Mouse (Mus musculus) frontal cortex, postnatal 36 days (tissue): ENCODE results near the gene Chchd10.
"Not testable (repeated sequence)": the region's sequence is repeated elsewhere in the genome, so short reads cannot be mapped to it uniquely, and the experiment has no call there.

Experiments
- DNase-seq, 2 experiments: peaks; one replicate each; pipeline ENCODE4 v3.0.0; 2022; ENCODE audit warnings: low spot score in 2 of 2

The Chchd10 gene

DNA sequence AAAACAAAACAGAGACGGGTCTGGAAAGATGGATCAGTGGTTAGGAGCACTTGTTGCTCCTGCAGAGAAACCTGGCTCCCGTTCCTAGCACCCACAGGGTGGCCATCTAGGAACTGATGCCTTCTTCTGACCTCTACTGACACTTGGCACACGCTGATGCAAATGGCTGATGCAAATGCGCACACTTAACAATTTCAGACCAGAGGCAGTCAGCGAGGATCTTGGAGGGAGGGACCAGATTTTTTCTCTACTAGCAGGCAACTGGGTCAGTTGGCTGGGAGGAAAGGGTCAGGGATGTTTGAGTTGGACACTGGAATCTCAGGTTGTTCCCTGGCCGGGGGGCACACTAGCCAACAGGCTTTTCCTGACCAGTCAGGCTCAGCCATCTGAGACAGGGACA lies at the start of gene Chchd10:
Chchd10 (plus strand) TSS at position 240 of the 400 bp plus-strand sequence.
- DNase-seq: no peak

DNA sequence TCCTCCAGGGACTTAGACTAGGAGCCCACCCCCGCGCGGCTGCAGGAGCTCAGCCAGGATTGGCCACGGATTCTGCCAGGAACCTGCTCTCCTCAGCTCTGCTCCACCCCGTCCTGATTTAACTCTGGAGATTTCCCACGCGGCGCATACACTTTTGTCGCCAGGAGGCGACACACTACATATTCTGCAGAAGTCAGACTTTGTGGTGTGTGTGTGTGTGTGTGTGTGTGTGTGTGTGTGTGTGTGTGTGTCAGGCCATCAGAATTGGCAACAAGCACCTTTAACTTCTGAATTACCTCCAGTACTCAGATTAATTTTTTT lies 49.7 kb upstream of the Chchd10 start:
- peak; percentile 76 to 90 for DNase-seq

DNA sequence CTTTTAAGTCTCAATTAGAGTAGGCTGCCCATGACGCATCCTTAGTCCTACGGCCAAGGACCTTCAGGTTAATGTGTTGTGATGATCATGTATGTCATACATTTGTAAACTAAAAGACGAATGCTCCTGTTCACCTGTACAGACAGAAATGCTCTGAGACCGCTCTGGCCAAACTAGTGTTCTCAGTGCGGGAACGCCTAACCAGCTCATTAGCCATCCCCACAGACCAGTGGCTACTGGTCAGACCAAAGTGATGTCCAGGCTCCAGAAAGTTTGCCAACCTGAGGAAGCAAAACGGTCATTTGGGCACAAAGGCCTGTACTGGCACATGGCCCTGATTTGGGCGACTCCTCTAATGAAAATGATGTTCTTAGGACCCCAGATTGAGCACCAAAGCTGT lies 48.2 kb upstream of the Chchd10 start:
- DNase-seq: no peak

DNA sequence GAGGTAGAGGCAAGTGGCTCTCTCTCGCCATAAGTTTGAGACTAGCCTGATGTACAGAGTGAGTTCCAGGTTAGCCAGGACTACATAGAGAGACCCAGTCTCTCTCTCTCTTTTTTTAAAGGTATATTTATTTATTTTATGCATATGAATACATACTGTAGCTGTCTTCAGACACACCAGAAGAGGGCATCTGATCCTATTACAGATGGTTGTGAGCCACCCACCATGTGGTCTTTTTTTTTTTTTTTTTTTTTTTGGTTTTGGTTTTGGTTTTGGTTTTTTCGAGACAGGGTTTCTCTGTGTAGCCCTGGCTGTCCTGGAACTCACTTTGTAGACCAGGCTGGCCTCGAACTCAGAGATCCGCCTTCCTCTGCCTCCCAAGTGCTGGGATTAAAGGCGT lies 45.4 kb upstream of the Chchd10 start:
- not testable (repeated sequence) for DNase-seq

DNA sequence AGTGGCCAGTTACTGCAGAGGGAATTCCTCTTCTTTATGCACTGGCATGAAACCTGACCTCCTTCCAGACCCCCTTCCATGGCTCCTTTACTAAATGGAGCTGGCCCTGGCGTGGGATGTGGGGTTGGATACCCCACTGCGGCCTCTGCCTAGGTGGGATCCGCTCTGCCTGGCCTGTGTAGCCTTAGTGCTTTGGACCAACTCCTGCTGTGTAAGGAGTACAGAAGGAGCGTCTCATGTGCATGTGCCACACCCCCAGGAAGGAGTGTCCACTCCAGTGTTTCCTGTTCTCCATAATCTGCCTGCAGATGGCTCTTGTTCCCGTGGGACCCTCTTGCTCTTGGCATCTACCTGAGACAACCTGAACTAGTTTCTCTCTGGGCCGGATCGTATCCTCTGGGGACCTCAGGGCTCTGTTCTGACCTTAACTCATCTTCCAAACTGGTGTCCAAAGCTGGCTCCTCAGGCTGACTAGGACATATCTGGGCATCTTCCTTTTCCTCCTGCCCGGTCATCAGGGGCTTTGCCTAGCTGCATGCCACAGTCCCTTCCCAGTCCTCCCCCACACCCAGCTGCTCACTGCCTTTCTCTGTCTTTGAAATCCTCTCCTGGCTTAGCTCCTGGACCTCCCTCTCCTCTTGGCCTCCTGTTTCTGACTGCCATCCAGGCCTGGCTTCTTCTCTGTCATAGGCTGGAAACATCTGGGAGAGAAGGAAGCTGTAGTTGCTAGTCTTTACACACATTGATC lies 43.4 kb upstream of the Chchd10 start:
- no peak for DNase-seq

DNA sequence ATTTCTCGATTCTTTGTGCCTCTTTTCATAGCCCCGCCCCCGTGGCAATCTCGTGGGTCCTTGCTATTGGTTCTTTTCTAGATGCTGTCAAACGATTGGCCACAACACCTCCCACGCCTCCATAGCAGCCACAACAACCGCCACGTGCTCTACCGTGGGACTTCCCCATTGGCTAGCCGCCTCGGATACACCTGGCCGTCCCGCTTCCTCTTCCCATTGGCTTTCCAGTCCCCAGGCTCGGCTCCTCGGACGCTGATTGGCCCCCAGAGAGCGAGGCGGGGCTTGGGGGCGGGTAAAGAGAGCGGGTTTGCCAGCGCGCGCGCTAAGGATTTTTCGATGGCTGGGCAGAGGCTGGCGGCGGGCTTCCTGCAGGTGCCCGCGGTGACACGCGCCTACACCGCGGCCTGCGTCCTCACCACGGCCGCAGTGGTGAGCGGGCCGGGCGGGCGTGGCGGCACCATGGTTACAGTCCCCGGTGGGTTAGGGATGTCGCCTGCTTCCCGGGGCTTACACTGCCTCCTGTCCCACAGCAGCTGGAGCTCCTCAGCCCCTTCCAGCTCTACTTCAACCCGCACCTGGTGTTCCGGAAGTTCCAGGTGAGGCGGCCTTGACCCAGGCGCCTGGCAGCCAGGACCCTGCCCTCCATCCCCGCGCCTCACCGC lies 39.7 kb upstream of the Chchd10 start, which contains the start of gene Derl3:
Derl3 (plus strand) TSS at position 325 of the 662 bp plus-strand sequence.
- peak; percentile 96 to 97 for DNase-seq

DNA sequence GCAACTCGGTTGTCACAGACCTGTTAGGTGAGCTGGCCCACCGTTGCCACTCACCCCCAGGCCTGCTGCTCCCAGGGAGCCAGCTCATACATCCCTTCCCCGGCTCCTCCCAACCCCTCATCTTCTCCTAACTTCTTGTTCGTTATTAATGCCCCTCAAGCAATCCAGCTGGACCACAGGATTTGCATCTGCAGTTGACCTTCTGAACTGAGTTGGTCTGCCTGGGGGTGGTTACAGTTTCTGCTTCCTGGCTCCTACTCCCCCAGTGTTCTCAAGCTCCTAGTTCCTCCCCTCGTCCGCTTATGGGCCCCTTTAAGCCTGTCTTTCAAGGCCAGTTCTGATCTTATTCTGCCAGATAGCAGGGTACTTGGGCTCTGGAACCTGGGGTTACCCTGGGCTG lies 38.3 kb upstream of the Chchd10 start:
- no peak for DNase-seq

DNA sequence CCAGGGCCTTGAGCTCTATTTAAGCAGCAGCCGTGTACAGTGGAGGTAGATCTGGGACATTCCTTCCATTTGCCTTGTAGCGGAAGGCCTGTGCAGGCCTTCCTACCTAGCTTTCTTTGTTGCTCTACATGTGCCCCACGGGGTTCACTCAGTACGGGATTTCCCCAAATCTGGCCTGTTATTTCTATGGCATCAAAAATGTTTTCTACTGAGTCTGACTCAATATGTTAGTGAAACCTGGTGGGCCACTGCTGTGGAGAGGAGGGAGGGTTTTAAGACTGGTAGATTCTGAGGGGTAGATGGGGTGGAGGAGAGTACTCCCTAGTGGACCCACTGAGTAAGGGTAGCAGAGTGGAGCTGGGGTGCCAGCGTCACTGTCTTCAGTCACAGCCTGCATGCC lies 37.2 kb upstream of the Chchd10 start:
- DNase-seq: no peak

DNA sequence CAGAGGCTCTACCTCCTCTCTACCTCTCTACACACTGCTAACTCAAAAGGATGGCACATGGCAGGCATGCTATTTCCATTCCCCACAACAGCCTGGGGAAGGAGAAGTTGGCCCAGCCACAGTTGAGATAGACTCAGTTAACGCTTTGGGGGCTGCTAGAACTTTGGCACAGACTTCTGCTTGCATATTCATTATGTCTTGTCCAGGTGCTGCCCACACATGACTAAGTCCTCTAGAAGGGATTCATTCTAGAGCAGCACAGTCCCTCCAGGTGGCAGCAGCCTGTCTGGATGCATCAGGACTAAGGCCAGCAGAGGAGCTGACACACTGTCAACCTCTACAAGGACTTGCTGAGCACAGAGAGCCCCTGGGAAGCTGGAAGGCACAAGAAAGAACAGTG lies 36.7 kb upstream of the Chchd10 start:
- DNase-seq: peak; percentile 45 to 67

DNA sequence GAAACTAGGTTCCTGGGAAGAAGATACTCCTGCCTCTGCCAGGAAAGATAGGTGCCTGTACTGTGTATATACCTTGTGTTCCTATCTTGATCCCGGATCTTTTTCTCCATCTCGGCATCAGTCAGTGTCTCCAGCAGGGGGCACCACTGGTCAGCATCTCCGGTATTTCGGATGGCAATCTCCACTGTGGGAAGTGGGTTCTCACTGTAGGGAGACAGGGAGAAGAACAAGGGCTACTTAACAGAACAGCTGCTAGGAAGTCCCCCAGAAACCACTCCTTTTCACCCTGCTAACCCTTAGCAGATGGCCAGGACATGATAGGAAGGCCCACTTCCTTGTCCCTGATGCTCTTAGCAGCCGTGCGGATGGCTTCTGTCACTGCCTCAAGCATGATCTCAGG lies 35.6 kb upstream of the Chchd10 start:
- peak; percentile 66 to 70 for DNase-seq

DNA sequence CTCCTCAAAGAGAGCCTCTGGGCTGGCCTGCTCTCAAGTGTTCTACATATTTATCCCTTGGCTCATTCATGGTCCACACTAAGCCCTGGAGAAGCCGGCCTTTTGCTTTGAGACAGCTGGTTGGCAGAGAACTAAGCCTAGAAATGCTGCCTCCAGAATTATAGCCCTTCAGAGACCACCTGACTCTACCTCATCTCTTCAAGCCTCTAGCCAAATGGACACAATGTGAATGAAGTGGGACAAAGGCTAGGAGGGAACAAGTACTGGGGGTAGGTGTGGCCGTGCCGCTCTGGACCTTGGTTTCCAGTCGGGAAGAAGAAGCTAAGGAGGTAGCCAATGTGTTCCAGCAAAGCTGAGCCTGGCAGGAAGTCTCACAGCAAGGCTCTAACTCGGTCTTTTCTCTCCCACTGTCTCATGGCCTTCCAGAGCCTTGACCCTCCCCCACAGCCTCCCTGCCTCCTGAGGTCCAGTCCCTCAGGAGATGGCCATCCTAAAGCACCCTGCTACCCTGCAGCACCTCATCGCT lies 34.8 kb upstream of the Chchd10 start:
- DNase-seq: no peak

DNA sequence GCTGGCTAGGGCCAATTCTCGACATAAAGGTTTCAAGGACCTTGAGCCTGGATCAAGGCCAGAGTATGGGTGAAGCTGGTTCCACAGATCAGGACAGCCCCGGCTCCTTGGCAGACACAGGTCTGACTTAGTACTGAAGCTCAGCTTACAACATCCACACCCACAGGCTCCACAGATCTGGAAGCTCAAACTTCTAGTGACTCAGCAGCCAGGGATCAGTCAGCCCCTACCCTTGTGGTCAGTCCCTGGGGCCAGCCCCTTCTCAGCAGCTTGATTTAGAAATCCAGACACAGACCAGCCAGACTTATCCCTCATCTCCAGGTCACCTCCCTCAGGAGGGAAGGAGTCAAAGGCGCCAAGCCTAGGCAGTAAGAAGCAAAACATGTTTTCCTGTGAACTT lies 34.1 kb upstream of the Chchd10 start:
- DNase-seq: no peak

DNA sequence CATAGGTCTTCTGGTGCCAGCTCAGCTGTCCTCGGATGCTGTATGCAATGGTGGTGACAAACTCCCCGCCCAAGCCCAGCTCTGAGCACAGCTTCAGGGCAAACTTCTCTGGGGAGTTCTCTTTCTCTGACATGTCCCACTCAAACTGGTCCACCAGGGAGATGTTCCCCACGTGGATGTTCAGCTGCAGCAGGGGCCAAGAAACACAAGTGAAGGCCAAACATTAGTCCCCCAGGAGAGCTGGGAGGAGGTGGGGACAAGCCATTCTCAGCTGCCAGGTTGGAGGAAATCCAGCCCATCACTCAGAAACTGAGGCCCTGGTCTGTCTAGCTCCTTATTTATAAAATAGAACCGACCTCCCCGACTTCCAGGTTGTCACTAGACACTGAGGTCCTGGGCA lies 28.5 kb upstream of the Chchd10 start:
- no peak for DNase-seq

DNA sequence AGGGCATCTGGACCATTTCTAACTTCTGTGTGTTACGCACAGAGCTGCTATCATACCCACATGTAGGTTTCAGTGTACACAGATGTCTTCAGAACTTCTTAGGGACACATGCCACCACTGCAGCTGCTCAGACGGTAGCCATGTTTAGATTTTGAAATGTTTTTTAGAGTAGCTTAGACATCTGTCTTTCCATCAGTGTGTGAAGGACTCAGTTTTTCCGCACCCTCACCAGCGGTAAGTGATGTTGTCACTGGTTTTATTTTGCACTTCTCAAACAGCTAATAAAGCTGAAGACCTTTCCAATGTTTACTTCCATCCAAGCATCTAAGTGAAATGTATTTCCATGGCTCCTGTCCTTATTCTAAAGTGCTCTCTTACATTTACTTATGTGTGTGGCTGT lies 26.0 kb upstream of the Chchd10 start:
- no peak for DNase-seq

DNA sequence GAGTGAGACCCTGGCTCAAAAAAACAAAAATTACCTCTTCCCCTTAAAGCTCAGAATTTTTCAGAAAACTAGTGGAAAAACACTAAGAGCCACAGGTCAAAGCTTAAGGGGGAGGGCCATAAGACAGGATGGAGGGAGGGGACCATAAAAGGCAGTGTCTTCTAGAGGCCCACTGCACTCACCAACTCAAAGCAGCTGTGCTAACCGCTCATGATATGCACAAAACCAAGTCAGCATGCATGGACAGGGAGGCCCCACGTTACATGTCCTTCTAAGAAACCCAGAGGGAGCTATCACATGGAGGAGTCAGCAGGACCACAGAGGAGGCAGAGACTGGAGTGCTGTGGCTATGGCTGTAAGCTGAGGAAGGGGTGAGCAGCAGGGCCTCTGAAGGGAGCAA lies 22.2 kb upstream of the Chchd10 start:
- no peak for DNase-seq

DNA sequence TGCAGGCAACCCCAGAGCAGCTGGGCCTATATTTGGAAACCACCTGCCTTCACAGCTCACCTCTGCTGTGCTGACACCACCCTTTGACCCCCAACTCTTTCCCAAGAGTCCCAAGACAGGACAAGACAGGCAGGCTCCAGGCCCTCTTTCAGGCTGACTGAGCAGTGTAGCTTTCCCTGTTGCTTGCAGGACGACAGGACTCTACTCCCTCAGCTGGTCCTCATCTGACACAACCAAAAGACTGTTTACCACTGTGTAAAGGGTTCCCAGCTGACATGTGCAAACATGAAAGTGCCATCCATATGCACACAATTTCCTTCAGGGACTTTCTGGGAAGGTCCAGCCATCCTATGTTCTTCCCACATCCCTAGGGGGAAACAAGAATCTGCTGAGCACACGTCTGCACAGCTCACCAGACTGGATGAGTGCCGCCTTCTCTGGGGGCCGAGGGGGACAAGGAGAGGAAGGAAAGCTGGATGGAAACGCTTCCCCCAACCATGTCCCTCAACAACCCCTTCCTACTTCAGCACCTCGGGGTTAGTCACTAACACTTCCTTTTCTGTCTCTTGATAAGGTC lies 19.8 kb upstream of the Chchd10 start:
- no peak for DNase-seq

DNA sequence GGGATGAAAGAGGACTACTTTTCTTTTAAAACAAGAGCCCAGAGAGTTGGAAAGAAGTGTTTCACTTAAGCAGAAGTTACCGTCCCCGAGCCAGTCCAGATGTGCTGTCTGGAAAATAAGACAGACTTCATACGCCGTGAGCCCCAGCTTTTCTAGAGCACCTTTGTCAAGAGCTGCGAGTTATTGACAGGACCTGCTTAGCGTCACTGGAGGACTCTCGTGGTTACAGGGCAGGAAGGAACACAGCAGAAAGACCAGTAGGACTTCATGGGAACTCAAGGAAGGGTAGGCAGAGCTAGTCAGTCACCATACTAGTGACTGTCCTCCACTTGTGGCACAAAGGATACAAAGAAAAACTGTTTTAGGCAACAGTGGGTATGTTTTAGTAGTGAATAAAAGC lies 17.4 kb upstream of the Chchd10 start:
- DNase-seq: no peak

DNA sequence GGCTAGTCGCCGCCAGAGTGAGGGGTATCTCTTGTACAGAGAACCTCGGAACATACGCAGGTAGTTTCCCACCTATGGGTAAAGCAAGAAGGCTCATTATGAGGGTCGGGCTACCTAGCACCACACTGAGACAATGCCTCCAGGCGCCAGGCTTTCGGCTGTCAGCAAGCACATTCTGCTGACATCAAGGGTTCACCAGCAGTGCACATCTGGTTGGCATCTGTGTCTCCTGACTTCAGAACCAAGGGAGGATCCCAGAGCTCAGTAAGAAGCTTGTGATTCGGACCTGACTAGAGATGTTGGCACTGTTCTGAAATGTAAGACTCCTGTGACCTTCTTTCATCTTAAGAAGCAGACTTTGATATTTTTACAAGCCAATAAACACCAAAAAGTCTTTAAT lies 16.1 kb upstream of the Chchd10 start:
- DNase-seq: no peak

DNA sequence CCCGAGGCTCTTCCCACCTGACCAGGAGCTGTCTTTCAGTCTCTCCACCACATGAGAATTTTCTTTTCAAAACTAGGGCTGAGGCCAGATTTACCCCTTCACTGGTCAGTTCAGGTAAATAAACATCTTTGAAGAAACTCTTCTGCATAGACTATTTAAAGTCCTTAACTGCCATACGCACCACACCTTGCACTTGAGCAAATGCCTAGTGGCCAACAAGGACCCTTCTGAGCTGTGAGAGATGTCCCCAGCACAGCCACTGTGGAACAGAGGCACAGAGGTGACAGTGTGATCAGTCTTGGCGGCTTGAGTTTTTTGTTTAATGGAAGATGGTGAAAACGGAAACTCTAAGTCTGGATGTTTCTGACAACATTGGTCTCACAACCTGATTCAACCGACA lies 13.9 kb upstream of the Chchd10 start:
- no peak for DNase-seq

DNA sequence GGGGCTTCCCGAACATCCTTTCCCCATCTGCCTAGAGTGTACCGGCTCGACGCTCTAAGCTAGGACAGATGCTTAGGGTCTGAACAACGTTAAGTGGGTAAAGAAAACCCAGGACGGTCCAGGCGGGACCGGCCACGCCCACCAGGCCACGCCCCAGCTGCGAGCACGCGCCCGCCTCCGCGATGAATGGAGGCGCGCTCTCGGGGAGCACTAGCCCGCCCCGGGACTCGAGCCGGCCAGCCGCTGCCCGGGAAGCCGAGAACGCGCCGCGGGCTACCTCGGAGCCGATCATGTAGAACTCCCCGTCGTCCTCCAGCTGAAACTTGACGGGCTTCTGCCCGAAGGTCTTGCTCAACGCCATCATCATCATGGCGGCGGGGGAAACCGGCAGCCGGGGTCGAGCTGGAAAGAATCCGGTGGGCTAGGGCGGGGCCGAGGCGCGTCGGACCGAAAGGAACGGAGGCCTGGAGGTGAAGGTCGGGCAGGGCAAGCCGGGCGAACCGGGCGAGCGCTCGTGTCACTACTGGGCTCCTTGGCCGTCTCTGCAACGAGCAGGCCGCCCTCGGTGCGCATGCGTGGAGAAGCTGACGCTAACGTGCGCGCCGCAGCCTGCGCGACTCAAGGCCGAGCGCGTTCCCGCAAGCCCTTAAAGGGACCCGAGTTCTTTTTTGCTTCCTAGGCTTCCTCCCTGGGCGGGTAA lies 11.8 kb upstream of the Chchd10 start, which contains the start of gene Smarcb1:
Smarcb1 (minus strand) TSS at position 592 of the 700 bp plus-strand sequence.
- DNase-seq: peak; percentile 94 to 97

DNA sequence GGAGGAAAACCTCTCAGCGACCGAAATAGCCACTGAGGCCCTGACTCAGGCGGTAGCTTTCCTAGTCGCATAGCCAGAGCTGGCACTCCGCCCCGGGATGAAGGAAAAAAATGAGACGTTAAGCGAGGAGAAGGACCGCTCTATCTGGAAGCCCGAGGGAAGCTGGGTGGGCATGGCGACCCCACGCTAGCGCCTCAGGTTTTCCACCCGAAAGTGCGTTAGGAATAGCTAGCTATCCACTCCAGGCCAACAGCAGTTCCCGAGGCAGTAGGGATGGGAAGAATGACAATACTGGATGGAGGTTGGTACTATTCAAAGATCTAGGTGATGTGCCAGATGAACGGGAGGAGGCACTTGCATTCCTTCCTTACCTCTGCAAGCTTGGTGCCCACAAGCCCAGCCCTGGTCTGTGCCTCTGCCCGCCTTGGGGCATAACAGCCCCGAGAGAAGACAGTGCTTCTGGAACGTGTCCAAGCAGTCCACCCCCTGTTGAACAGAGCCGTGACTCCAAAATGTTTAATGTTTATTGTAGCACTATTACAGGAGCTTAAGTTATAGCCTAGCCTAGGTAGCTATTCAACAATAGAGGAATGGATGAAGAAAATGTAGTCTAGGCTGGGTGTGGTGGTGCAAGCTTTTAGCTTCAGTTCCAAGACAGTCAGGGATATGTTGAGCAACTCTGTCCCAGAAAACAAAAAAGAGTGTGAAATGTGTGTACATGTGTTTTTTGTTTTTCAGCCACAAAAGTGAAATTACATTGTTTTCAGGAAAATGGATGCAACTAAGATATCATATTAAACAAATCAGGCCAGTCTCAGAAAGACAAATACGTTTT lies 11.0 kb upstream of the Chchd10 start:
- DNase-seq: peak in 1 of 2 experiments; percentile 46
